Mouse (Mus musculus): ENCODE results near the gene Cdk19.

Gene Cdk19

DNA sequence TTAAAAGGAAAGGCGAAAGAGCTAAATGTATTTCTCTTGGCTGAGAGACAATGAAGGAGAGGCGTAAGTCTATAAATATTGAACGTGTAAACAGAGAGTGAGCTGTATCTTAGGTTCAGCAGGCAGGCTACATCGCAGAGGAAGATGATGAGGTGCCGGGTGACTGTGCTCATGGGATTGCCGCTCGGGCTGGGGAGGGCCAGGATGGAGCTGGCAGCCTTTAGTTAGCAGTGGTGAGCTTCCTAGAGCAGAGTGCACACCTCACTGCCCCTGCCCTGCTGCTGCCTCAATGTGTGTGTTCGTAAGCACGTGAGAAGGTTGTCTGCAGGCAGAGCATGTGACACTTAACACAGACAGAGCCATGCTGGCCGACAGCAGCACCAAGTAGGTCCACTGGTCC is 101.4 kb downstream of the Cdk19 start:
- DNase-seq (ENCODE audit: low spot score in 2 of 2), result no peak

DNA sequence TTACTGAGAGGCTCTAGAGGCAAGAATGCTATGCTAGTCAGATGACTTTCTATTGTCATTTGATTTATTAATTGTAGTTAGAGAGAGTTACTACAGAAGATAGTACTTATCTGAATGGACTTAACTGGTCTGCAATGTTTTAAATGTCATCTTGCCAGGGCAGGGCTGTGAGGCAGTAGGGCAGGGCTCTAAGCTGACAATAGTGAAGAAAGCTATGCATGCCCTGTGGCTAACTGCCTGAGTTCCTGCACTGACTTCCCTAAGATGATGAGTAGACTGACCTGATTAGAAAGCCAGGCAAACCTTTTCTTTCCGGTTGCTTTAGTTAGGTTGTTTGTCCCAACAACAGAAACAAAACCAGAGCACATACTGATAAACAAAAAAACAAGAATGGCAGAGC is 102.7 kb downstream of the Cdk19 start:
- DNase-seq (ENCODE audit: low spot score in 2 of 2), result no peak

DNA sequence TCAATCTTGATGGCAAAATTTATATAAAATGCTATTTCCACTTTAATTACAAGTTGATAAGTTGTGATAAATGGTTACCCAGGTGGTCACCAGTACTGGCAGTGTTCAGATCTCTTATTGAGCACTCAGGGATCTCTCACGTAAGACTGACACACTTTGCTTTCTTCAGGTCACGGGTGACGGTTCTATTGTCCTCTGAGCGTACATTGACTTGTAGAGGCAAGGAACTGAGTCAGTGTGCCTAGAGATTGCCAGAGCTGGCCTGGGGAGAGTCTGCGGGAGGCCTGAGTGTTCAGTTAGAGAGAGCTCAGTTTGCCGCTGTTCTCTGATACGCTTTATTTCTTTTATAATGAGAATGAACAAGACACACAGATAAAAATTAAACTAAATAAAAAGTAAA is 104.0 kb downstream of the Cdk19 start:
- no peak for DNase-seq (ENCODE audit: low spot score in 2 of 2)

DNA sequence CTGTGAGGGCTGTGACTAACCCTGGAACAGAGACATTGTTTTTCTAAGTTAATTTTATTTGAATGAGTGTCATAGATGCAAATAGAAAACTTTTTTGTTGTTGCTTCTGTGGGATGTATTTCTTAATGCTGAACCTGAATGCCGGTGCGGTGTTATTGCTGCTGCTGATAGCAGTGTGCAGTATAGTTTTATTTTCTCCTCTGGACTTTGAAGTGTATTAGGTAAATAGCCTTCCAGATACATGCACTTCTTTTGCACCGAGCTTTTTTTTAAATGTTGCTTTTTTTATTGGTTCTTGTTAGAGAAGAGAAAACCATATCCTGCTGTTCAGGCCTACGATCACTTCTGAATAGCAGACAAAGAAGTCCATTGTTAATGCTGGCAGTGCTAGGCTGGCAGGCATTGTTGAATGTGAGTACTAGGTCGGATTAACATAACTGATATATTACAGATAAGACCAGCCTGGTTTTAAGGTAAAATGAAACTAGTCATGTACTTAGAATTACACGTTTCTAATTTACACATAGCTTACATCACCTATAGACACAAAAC is 104.5 kb downstream of the Cdk19 start:
- DNase-seq (ENCODE audit: low spot score in 2 of 2), result no peak

DNA sequence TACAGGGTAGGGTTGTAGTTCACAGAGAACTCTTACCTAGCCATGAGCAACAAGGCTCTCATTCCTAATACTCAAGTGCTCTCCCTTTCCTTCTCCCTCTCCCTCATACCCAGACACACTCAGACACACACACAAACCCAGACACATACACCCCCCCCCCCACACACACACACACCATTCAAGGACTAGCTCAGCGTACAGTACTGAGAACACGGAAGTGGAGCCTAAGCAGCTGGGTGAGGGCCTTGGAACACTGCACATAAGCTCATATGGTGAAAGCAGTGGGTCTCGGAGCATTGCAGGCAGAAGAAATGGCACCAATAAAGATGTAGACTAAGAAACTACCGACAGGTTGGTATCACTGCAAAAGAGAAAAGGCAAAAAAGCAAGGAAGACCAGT is 105.2 kb downstream of the Cdk19 start:
- no peak for DNase-seq (ENCODE audit: low spot score in 2 of 2)

DNA sequence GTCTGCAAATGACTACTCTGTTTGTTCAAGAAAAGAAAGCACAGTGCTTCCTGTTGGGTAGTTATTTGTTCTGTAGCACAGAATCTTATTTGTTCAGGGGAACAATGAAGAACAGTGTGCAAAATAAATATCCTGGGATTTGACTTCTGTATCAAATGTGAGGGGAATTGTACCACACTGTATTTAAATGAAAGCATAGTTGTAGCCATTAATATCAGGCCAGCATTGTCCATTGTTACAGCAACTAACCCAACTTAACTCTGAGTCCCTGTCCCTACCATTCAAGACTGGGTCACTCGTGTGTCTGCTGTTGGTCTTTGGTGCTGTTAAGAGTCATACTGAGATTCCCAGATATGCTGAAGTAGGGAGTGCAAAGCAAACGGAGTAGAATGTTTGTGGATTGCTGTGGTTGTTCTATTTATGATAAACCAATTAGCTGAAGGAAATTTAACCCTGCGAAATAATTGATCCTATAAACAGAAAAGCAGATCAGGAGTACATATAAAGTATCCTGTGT is 106.8 kb downstream of the Cdk19 start:
- DNase-seq (ENCODE audit: low spot score in 2 of 2), result no peak

DNA sequence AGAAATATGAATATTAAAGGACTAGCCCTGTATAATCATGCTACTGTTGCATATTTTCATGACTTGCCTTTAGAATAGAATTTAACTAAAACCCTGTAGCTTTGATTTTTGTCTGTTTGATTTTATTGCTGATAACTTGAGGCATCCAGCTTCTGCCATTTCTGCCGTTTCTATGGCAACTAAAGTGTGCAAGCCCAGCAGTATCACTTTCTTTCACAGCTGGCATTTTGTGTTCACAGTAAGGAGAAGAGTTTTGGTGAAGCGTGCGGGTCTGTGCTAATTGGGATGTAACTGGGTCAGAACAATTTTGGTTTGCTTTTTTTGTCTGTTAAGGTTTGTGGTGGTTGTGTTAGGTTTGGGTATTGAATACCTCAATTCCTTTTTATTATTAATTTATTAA is 107.3 kb downstream of the Cdk19 start:
- DNase-seq (ENCODE audit: low spot score in 2 of 2), result peak; percentile 57 to 78

DNA sequence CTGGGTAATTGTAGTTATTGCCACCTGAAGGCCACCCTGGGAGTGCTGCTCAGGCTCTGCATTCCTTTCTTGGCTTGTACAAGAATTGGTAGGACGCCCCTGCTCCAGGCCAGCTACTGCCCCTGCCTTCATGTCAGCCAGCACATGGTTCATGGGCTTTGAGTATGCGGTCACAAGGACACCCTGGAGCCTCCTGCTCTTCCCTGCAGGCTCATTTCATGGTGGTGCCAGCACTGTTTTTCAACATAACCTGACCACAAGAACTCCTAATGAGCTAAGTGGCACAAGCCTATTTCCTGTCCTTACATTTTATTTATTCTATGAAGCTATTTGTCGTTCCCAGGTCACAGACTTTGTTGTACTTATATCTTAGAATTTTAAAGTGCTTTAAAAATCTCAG is 107.9 kb downstream of the Cdk19 start:
- DNase-seq (ENCODE audit: low spot score in 2 of 2), result no peak

DNA sequence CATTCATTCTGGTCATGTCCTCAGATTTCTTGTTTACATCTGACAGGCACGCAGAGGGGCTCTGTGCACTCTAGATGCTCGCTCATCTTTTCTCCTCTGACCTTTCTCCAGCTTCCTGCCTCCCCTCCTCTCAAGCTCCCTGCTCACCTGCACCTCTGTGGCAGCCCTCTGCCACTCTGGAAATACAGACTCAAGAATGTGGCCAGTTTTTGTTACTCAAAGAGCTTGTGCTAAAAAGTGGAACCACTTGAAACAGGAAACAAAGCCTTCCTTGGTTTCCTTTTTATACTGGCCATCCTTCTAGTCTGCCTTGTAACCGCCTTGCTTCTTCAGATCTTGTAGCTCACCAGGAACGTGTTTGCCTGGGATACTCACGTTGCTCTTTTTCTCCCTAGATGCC is 108.6 kb downstream of the Cdk19 start:
- no peak for DNase-seq (ENCODE audit: low spot score in 2 of 2)

DNA sequence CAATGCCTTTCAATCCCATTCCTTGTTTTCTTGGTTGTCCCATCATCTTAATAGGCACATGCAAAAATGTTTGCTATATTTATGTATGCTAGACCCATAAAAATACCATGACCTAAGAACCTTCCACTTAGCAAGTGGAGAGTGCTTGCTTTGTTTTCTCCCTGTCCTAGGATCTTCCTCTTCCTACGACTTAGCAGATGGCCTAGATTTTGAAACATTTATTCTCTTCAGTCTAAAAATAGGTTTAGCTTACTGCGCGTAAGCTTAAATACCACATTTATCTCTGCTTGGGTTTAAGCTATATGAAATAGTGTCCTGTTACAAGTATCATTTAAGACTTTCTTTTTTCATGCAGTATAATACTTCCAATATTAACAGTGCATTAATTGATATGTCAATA is 109.1 kb downstream of the Cdk19 start:
- DNase-seq (ENCODE audit: low spot score in 2 of 2), result no peak

DNA sequence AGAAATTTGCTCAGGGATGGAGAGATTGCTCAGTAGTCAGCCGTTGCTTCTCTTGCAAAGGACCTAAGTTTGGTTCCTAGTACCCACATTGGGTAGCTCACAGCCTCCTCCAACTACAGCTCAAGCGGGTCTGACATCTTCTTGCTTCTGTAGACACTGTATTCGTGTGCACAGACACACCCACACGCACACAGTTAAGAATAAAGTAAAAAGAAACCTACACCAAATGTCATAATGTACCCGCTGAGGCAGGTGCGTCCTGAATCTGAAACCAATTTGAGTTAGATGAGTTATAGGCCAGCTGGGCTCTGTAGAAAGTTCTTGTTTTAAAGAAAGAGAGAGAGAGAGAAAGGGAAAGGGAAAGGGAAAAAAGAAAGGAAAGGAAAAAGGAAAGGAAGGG is 110.2 kb downstream of the Cdk19 start:
- DNase-seq (ENCODE audit: low spot score in 2 of 2), result no peak

DNA sequence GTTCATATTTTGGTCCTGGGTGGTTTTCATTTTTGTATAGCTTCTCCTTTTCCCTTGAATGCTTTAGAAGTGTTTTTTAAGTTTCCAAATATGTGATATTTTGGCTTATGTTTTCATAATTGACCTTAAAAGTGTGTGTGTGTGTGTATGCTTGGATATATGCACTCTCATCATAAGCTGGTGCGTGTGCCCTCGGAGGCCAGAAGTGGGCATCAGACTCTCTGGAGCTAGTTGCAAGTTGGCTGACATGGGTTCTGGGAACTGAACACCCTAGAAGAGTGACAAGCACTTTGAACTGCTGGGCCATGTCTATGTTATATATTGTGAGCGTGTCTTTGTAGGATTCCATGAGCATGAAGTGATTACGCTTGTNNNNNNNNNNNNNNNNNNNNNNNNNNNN is 110.8 kb downstream of the Cdk19 start:
- DNase-seq (ENCODE audit: low spot score in 2 of 2), result no peak

DNA sequence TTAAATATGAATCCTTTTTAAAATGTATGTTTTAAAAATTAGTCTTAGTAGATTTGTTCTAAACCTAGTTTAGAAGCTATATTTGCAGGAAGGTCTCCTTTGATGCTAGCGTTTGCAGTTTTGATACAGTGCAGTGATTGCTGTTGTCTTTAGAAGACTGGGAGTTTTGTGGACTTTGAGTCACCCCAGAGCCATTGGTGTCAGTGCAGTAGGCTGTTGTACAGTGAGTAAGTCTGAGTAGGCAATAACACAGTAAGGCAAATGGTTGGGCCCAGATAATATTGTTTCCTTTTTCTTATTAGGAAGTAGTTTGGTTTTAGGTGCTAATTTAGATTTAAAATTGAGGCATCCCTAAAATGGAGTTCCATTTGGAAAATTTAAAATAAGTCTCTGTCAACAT is 117.8 kb downstream of the Cdk19 start:
- DNase-seq (ENCODE audit: low spot score in 2 of 2), result no peak

DNA sequence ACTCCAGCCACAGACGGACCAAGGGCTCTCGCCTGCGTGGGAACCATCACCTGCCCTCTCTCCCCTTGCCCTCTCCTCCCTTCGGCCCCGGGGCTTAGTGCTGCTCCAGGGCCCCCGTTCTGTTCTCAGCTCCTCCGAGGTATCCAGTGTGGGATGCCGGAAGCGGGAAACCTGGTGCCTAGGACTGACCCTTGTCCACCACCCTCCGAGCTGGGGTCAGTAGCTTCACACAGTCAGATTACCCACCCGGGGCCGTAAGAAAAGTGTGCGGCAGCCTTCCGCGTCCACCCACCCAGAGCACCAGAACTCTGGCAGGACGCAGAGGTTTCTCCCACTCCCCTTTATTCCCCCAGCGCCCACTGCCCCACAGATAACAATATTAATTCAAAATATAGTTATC is 119.8 kb downstream of the Cdk19 start:
- DNase-seq (ENCODE audit: low spot score in 2 of 2), result no peak

DNA sequence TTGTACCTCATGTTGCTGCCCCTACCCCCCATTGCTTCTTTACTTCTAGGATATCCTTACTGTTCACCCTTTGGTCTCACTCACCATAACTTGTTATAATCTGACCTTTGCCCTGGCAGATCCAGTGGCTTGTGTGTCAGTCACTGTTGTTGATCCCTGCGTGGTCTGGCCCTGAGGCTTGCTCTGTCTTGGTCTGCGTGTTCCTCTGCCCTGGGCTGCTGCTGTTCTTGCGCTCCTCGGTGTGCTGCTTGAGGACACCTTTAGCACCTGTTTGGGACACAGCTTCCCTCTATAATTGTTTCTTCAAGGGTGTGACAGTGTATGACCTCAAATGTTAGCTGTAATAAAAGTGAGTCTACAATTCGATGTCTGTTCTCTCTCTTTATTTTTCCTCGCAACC is 122.0 kb downstream of the Cdk19 start:
- DNase-seq (ENCODE audit: low spot score in 2 of 2), result no peak

DNA sequence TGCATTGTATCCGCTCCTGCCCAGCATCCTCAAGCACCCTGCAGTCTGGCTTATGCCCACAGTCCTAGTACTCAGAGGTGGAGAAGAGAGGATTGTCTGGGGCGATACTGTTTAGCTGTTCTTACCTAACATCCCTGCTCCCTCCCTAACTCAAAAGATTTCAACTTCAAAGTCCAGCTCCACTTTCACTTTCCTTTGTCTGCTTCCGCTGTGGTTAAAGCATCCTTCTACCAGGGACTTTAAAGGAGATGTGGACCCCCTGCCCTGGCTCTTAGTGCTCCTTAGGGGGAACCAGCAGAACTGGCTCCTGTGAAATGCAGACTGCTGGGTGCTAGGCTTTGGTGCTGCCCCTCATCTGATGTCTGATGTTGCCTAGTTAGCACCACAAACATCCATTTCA is 122.9 kb downstream of the Cdk19 start:
- DNase-seq (ENCODE audit: low spot score in 2 of 2), result no peak

DNA sequence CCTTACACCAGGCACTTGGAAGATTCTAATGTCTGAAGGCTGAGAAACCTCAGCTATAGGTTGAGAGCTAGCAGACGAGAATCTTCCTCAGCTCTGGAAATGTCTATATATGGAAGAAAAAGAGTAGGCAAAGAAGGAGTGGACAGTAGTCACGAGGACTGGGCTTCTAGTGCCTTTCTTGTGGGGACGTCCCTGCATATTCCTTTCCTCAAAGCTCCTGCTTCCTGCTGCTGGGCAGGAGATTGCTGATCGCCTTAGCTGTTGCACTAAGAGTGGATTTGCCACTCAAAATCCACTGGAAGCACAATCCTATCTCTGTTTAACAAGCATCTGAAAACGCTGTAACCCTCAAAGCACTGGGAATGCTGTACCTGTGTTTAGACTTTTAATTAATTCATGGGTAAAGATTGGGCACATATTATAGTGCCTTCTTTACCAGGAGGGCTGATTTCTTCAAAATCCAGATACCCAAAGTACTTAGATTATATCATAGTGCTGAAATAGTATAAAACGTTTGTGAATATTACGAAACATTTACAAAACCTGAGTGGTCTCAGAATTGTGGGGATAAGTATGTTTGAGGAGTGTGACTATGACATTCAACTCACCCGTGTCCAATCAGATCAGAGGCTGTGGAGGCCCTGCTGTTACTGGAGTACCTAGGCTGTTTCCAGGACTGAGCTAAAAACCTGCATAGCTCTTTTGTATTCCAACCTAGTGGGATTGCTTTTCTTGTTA is 128.0 kb downstream of the Cdk19 start:
- DNase-seq (ENCODE audit: low spot score in 2 of 2), result no peak

DNA sequence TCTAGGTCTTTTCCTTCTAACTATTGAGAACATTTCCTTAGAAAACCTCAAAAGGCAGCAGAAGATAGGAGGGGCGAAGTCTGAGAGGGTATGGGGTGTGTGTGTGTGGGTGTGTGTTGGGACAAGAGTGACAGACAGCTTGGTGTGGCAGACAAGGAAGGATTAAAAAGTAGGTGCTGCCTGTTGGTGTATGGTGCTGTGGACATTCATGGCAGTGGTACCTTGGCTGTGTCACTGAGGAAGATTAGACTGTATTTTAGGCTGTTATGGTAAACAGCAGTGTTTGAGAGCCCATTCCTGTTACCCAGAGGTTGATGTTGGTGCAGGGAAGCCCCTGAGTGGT is 128.5 kb downstream of the Cdk19 start:
- DNase-seq (ENCODE audit: low spot score in 2 of 2), result no peak

DNA sequence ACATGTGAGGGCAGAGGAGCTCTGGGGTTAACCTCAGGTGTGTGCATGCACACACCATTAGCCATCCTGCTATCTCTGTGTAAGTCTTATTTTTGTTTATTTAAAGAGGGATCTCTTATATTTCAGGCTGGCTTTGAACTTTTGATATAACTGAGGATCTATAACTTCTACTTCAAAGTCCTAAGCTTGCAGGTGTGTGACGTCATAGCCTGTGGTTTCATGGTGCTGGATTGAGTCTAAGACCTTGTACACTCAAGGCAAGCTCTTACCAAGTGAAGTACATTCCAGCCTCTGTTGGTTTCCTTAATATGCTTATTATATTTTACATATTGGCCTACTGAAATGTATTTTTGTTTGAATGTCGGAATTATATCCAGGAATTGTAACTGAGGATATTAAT is 129.8 kb downstream of the Cdk19 start:
- DNase-seq (ENCODE audit: low spot score in 2 of 2), result no peak

DNA sequence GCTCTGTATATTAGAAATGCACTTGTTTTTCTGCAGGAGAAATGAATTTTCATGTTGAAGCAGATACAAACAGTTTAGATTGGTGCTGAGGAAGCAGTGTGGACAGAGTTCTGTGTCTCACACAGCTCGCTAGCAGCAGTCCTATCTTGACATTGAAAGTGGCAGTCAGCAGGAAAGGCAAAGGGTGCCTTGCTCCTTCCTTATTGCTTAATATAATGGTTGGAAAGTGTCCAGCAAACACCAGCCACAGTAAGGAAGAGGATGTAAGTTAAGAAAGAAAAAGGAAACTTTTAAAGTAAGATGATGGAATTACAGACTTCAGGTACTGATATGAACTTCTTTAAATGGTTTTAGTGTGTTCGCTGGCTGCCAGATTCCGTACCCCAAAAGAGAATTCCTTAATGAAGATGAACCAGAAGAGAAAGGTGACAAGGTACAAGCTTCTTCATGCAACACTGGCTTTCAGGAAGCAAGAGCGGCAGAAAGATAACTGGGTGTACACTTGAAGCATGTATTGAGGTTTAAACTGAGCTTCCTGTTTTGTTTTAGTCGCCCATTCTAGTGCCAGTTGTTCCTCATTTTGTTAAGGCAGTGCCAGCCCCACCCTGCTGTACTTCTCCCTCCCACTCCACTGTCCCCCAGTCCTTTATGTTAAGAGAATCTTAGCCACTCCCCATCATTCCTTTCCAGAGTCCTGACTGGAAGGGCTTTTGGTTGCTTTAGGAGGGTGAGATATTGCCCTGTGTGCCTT is 137.3 kb downstream of the Cdk19 start:
- no peak for DNase-seq (ENCODE audit: low spot score in 2 of 2)

DNA sequence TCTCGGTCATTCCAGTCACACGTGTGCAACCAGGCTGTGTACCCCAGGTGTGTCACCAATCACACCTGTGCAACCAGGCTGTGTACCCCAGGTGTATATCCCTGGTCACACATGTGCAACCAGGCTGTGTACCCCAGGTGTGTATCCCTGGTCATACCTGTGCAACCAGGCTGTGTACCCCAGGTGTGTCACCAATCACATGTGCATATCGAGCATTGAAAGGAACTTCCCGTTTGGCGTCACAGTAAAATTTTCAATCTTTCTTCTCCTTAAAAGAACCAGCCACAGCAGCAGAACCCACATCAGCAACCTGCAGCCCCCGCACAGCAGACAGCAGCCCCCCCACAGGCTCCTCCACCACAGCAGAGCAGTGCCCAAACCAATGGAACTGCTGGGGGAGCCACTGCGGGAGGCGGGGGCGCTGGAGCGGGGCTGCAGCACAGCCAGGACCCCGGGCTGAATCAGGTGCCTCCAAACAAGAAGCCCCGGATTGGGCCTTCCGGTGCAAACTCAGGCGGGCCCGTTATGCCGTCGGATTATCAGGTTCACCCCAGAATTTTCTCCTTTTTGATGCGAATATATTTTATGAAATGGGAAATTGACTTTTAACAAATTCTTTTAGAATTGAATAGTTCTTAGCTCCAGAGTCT is 138.2 kb downstream of the Cdk19 start:
- no peak for DNase-seq (ENCODE audit: low spot score in 2 of 2)

DNA sequence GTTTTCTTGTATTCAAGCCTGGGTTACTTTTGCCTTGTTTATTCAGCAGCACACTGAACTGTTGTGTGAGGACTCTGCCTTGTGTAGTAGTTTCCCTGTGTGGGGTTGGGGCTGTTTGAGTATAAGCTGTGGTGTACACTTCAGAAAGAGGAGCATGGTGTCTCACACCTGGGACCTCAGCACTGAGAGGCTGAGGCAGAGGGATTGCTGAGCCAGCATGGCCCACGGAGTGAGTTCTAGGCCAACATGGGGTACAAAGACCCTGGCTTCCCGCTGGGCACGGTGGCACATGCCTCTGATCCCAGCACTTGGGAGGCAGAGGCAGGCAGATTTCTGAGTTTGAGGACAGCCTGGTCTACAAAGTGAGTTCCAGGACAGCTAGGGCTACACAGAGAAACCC is 139.3 kb downstream of the Cdk19 start:
- DNase-seq (ENCODE audit: low spot score in 2 of 2), result no peak

DNA sequence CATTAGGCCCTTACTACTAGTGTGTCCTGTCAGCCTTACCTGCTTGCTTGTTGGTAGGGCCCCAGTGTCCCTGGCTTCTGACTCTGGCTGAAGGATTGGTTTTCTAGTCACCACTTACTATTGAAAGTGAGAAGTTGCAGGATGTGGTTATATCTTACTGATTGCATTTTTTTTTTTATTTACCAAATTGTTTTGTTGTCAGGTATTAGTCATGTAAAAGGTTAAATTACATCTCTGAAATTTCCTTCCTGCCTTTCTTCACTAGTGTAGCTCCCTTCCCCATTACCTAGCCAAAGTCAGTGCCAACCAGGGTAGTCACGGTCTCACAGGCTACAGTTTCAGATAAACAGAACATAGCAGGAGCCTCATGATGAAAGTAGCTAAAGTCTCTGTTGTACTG is 139.9 kb downstream of the Cdk19 start:
- no peak for DNase-seq (ENCODE audit: low spot score in 2 of 2)
